Mouse (Mus musculus) heart, postnatal 0 days (tissue): ENCODE data around the gene Pilrb2. TPM values are rescaled to one million over a fixed set of nuclear protein-coding genes. Genes with fewer than 3 reads are reported as not detected.
"Not testable (repeated sequence)": the region's sequence is repeated elsewhere in the genome, so short reads cannot be mapped to it uniquely, and the experiment has no call there.

Experiments
- ATAC-seq: fragments of 200-750 bp; cut with Nextera tagmentation; 2 replicates; pipeline ENCODE4 v1.8.0; 2017; ENCODE audit warnings: low read depth, moderate number of reproducible peaks, moderate library complexity; ENCODE audit not compliant: insufficient read depth
- DNase-seq: peaks from one replicate; pipeline ENCODE4 v3.0.0-alpha.2; 2016; ENCODE audit warnings: low spot score
- H3K27ac ChIP-seq: fragments of 300-500 bp; sonication (generic); 2 replicates; pipeline ENCODE4 v1.5.1; 2014; ENCODE audit warnings: low read depth, mild to moderate bottlenecking
- H3K27me3 ChIP-seq: fragments of 300-500 bp; sonication (generic); 2 replicates; pipeline ENCODE4 v1.6.1; 2014; ENCODE audit warnings: low read length, mixed read lengths; ENCODE audit not compliant: control insufficient read depth, insufficient read depth
- H3K36me3 ChIP-seq: fragments of 300-500 bp; sonication (generic); replicated peaks from 2 replicates; pipeline ENCODE4 v1.6.1; 2014; ENCODE audit warnings: low read length, mixed read lengths; ENCODE audit not compliant: control insufficient read depth, insufficient read depth
- H3K4me1 ChIP-seq: fragments of 300-500 bp; sonication (generic); 2 replicates; pipeline ENCODE4 v1.6.1; 2014; ENCODE audit warnings: antibody characterized with exemption; ENCODE audit not compliant: control insufficient read depth, insufficient read depth
- H3K4me2 ChIP-seq: fragments of 300-500 bp; sonication (generic); 2 replicates; pipeline ENCODE4 v1.6.1; 2014; ENCODE audit warnings: low read depth, mild to moderate bottlenecking, low read length, moderate library complexity
- H3K4me3 ChIP-seq: fragments of 300-500 bp; sonication (generic); 2 replicates; pipeline ENCODE4 v1.5.1; 2014; ENCODE audit warnings: low read depth, low read length
- H3K9ac ChIP-seq: fragments of 300-500 bp; sonication (generic); replicated peaks from 2 replicates; pipeline ENCODE4 v1.6.1; 2014; ENCODE audit warnings: low read depth, low read length, mixed read lengths
- H3K9me3 ChIP-seq: fragments of 300-500 bp; sonication (generic); replicated peaks from 2 replicates; pipeline ENCODE4 v1.6.1; 2016; ENCODE audit warnings: low read length; ENCODE audit not compliant: control insufficient read depth
- CTCF ChIP-seq: IDR thresholded peaks from 2 replicates; pipeline ENCODE4 v1.5.1; 2016; ENCODE audit warnings: antibody characterized with exemption, control low read depth, low read depth
- EP300 ChIP-seq: IDR thresholded peaks from 2 replicates; pipeline ENCODE4 v1.6.1; 2016; ENCODE audit warnings: antibody characterized with exemption, low read depth
- WGBS: fragments of 180-500 bp; shearing (Covaris S2); extraction: QIAGEN DNeasy Blood & Tissue Kit; methylation state at CpG from one replicate; pipeline ENCODE4 v1.1.7; 2014; 5-methylcytosine and 5-hydroxymethylcytosine counted together
- polyA plus RNA-seq: library from polyadenylated mRNA; unstranded; fragments of >200 nt; fragmentation: Nextera tagmentation; extraction: Ambion mirVana; gene quantifications from 2 replicates; pipeline ENCODE4 v1.2.1, GENCODE M21; 2015
- total RNA-seq: library from RNA; depleted of rRNA; stranded (reverse); fragments of >200 nt; gene quantifications from 2 replicates; pipeline ENCODE4 v1.2.3, GENCODE M21; 2014; ENCODE audit warnings: low replicate concordance

Pilrb2 gene
- total and polyA plus RNA-seq, 2 experiments from 2014 or later, result 1.2 TPM; not detected in 1

DNA sequence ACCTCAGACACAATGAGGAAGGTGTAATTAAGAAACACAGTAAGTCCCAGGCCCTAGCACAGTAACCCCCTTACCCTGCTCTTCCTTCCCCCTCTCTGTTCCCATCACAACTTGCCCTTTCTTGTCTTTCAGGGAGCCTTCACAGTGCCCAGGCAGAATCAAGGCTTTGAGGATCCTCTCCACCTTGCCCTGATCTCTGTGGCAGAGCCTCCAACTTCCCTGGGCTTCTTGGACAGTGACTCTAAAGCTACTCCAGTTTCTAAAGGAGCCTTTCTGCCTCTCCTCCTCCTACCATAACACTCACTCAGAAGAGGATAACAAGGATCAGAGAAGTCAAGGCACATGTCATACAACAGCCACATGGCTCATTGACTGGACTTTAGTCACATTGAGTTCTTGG is 35.0 kb downstream of the Pilrb2 start:
- DNase-seq (no peak), ATAC-seq (no peak)
- H3K9me3 ChIP-seq, result no peaks in the 10 kb centered on the region
- H3K9ac ChIP-seq, result no peak overlapping the region
- H3K4me3 ChIP-seq, result no peak overlapping the region
- no peaks in the 10 kb centered on the region for H3K27me3 ChIP-seq
- no peaks in the 10 kb centered on the region for H3K4me1 ChIP-seq
- TF ChIP-seq EP300, result no peak
- TF ChIP-seq CTCF, result no peak
- H3K36me3 ChIP-seq, result no peaks in the 10 kb centered on the region
- no peak overlapping the region for H3K4me2 ChIP-seq
- H3K27ac ChIP-seq, result no peak overlapping the region

DNA sequence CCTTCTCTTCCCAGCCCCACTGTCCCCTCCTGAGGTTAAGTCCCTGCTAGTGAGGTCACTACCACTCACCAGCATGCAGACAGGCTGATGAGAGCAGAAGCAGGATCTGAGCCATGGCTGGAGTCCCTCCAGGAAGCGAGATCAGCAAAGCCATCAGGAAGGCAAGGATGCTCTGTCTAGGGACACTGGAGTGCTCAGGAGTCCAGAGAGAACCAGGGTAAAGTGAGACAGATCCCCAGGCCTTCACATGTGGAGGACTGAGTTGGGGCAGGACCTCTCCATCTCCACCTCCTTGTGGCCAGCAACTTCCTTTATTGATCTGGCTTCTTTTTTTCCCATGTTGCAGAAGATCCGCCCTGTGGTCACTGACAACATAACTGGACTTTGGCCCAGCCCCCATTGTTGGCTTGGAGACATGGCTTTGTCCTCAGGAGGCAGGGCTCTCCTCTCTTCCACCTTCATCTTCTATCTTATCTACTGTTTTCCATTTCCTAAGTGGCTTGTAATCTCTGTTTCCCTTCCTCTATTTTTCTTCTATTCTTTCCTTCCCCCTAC is 35.6 kb downstream of the Pilrb2 start, which contains the start of gene Pilra:
TSS of gene Pilra (minus strand) at position 316 of the 555 bp plus-strand sequence.
- DNase-seq, ATAC-seq, H3K4me3 ChIP-seq, H3K9ac ChIP-seq, H3K4me1 ChIP-seq, H3K4me2 ChIP-seq, H3K27ac ChIP-seq, H3K9me3 ChIP-seq, H3K36me3 ChIP-seq, H3K27me3 ChIP-seq: not testable (repeated sequence)
- 29% methylated on average over 2 of the region's 2 CpGs for WGBS

- no peaks in the 10 kb centered on the region for H3K4me1 ChIP-seq
- H3K4me3 ChIP-seq, result no peak overlapping the region
- H3K9me3 ChIP-seq, result no peaks in the 10 kb centered on the region
- no peaks in the 10 kb centered on the region for H3K36me3 ChIP-seq
- no peaks in the 10 kb centered on the region for H3K27me3 ChIP-seq
- no peak overlapping the region for H3K4me2 ChIP-seq
- TF ChIP-seq EP300, result 0 out of 2 replicates have a peak, but pooled peaks have one; percentile 30
- no peak for TF ChIP-seq CTCF
- H3K9ac ChIP-seq, result no peak overlapping the region
- ATAC-seq (peak; percentile 66), DNase-seq (peak; percentile 58)
- WGBS, result 39% methylated on average over 4 of the region's 4 CpGs
- no peak overlapping the region for H3K27ac ChIP-seq
Measured at GRCm38 (mm10) chr5:137833500-137833899, 38.1 kb downstream of the Pilrb2 start.

- H3K4me3 ChIP-seq, result no peak overlapping the region
- WGBS, result 56% methylated on average over 6 of the region's 6 CpGs
- no peaks in the 10 kb centered on the region for H3K36me3 ChIP-seq
- DNase-seq (no peak), ATAC-seq (no peak)
- H3K9me3 ChIP-seq, result no peaks in the 10 kb centered on the region
- H3K4me2 ChIP-seq, result no peak overlapping the region
- TF ChIP-seq EP300, result no peak
- TF ChIP-seq CTCF, result no peak
- no peaks in the 10 kb centered on the region for H3K27me3 ChIP-seq
- no peaks in the 10 kb centered on the region for H3K4me1 ChIP-seq
- no peak overlapping the region for H3K9ac ChIP-seq
- H3K27ac ChIP-seq, result no peak overlapping the region
Measured at GRCm38 (mm10) chr5:137831506-137831905, 40.1 kb downstream of the Pilrb2 start.

DNA sequence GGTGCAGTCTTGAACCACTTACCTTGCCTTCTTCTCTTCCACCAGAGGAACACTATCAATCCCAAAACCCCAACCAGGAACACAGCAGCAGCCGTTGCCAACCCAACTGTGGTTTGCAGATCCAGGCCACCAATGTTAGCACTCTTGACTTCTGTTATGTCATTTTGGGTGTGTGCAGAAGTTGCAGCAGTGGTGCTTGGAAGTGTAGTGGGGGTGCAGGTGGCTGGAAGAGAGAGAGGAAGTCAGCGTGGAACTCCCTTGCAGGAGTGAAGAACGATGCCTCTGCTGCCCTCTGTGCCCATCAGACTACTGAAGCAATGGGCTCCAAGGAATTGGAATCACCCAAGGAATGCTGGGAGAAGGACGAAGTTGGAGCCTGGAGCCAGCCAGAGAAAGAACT is 40.5 kb downstream of the Pilrb2 start:
- H3K9me3 ChIP-seq, result no peaks in the 10 kb centered on the region
- no peak overlapping the region for H3K27ac ChIP-seq
- TF ChIP-seq EP300, result no peak
- no peak for TF ChIP-seq CTCF
- 73% methylated on average over 4 of the region's 4 CpGs for WGBS
- DNase-seq, result no peak
- no peaks in the 10 kb centered on the region for H3K4me1 ChIP-seq
- H3K27me3 ChIP-seq, result no peaks in the 10 kb centered on the region
- no peak overlapping the region for H3K4me2 ChIP-seq
- no peak for ATAC-seq
- no peak overlapping the region for H3K9ac ChIP-seq
- no peak overlapping the region for H3K4me3 ChIP-seq
- H3K36me3 ChIP-seq, result no peaks in the 10 kb centered on the region

- TF ChIP-seq EP300, result no peak
- TF ChIP-seq CTCF, result no peak
- Histone ChIP-seq H3K27me3 (no peaks in the 10 kb centered on the region), H3K4me2 (no peak overlapping the region), H3K9me3 (no peaks in the 10 kb centered on the region), H3K4me1 (no peaks in the 10 kb centered on the region), H3K27ac (peak overlapping the region; percentile 40), H3K4me3 (no peak overlapping the region), H3K9ac (no peak overlapping the region), H3K36me3 (no peaks in the 10 kb centered on the region)
- DNase-seq, result no peak
- WGBS, result 74% methylated on average over 7 of the region's 7 CpGs
- no peak for ATAC-seq
Measured at GRCm38 (mm10) chr5:137830238-137830637, 41.4 kb downstream of the Pilrb2 start.
